Mouse (Mus musculus): Measurements from ENCODE around the gene Bub3. TPM values are rescaled to one million over a fixed set of nuclear protein-coding genes. Genes with fewer than 3 reads are reported as not detected.
A peak's percentile ranks its signal among the peaks of the same experiment; 100 is the strongest.

The Bub3 gene
- 323 and 340 TPM in 2 replicates for polyA plus RNA-seq (2016; fragmentation: Nextera tagmentation; extraction: Ambion mirVana)

DNA sequence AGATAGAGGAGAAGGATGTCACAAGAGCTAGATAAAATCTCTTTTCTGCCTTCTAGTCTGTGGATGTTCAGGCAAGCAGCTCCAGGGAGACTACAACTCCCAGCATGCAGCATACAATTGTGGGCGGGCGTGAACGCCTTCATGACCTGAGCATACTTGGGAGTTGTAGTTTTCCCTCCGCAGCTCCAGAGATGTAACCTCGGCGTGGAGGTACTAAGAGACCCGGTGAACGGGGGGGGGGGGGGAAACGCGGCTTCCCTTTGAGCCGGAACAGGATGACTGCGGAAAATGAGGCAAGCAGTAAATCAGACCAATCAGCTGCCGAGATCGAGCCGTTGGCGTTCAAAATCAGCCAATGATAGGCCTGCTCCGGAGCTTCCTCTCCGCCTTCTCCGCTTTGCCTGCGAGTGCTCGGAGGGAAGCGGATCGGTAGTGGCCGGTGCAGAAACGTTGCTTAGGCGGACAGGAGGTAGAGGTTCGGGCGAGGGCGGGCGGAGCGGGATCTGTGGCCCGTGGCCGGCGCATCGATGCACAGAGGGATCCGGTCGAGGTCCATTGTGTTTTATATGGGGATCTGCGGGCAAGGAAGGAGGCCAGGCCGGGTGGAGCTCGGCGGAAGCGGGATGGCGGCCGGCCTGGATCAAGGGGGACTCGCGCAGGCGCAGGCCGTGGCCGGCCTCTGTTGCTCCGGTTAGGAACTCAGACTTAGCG, at the start of gene Bub3:
Gene Bub3, plus strand, starts transcription at position 237 of the 711 bp plus-strand sequence.
- no peaks in the 10 kb centered on the region for H3K9me3 ChIP-seq (replicated peaks)
- peak within 1 kb of the TSS; percentile 98 for H3K27ac ChIP-seq (replicated peaks)
- H3K27me3 ChIP-seq (ENCODE audit: low read depth, poor library complexity, severe bottlenecking): peaks cover 46% of the 10 kb centered on the region
- WGBS: 0% methylated on average over 46 of the region's 51 CpGs
- H3K4me3 ChIP-seq: peak within 1 kb of the TSS; percentile 88
- peaks cover 45% of the 10 kb centered on the region for H3K4me1 ChIP-seq
- peaks cover 35% of the 10 kb centered on the region for H3K36me3 ChIP-seq
- peak; percentile 94 for DNase-seq (ENCODE audit: low spot score)

DNA sequence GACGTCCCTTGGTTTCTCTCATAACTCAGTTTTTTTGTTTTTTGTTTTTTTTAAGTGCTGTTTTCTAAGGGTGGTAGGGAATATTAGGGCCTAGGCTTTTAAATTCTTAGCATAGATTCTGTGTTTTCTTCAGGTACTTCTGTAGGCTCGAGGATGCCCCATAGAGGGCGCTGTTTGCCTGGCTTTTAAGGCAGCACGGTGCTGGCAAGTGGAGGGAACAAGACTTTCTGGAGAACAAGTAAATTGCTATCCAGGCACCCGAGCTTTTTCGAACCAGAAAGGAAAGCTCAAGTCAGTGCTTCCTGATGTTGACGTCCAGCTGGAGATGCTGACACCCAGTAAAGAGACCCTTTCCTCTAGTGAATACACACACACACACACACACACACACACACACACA, 20.0 kb upstream of the Bub3 start:
- WGBS: 0% methylated on average over 7 of the region's 7 CpGs
- Histone ChIP-seq H3K27ac (replicated peaks) (no peak overlapping the region), H3K4me3 (no peak overlapping the region), H3K36me3 (no peaks in the 10 kb centered on the region), H3K27me3 (ENCODE audit: low read depth, poor library complexity, severe bottlenecking) (peaks cover 86% of the 10 kb centered on the region), H3K9me3 (replicated peaks) (no peaks in the 10 kb centered on the region), H3K4me1 (peaks cover 42% of the 10 kb centered on the region)
- peak; percentile 86 for DNase-seq (ENCODE audit: low spot score)

DNA sequence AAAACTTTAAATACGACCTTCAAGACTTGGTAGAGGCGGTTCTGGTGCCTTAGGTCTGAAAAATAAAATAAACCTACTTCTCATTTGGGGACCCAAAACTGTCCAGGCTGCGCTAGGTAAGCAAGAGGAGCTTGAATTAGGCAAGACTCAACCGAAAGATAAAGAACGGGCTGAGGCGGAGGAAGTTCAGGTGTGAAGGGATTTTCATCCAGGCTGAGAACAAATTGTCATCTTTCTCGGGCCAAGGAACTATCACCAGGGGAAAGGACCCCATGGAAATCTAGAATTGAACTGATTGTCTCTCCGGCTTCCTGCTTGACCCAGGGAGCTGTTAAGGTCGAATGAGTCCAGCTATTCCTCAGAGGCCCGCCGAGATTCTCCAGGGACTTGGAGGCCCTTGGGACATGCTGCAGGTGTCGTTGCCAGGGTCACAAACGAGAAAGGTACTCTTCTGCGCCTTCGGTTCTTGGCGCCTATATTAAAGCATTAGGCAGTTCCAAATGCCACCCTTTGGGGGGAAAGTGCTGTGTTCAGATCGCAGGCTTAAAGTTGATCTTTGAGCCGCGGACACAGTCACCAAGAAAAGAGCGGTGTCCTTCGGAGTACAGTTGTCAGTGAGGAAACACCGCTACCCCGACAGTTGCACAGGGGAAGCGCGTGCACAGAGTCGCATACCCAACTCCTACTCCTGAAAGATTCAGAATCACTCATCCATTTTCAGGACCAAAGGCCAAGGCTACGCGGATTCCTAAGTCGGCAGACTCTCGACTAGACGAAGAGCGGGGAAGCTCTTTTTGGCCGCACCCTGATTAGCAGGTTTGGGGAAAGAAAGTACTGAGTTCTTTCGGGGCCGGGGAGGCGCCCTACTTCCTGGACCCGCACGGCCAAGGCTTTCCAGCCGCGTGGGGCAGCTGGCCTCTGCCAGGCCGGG, 18.6 kb upstream of the Bub3 start:
- 1% methylated on average over 41 of the region's 41 CpGs for WGBS
- DNase-seq (ENCODE audit: low spot score): no peak

DNA sequence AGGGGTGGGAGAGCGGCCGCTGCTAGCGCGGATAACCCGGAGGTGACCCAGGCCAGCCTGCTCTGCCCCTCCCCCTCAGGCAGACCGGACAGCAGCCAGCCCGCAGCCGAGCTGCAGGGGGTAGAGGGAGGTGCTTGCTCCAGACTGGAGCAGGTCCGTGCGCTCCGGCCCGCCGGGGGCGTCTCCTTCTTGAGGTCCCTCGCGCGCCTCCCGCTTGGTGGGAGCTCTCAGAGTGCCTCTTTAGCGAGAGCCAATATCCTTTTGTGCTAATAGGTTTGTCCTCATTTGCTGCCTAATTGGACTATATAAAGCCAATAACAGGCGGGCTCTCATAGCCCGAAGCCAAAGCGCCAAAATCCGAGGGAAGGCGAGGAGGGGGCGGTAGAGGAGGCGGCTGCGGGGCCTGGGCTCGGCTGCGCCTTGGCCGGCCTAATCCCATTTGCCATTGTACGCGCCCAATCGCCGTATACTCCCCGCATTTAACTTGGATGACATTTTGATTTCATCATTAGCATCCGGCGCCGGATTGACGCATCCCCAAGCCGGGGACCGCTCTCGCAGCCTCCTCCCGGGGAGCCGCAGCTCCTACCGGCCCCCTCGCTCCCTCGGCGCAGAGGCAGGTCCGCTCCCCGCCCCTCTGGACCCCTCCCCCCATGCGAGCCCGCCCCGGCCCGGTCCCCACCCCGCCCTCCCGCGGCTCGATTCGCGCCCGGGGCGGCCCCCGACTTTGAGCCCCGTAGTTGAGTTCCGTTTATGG, 17.7 kb upstream of the Bub3 start, which contains the start of gene Hmx3:
Gene Hmx3, plus strand, starts transcription at position 753 of the 757 bp plus-strand sequence.
- peak; percentile 80 for DNase-seq (ENCODE audit: low spot score)
- H3K36me3 ChIP-seq: no peaks in the 10 kb centered on the region
- peak within 1 kb of the TSS; percentile 63 for H3K4me3 ChIP-seq
- peaks cover 42% of the 10 kb centered on the region for H3K4me1 ChIP-seq
- under 1% methylated on average over 65 of the region's 65 CpGs for WGBS
- H3K9me3 ChIP-seq (replicated peaks): no peaks in the 10 kb centered on the region
- peaks cover 100% of the 10 kb centered on the region for H3K27me3 ChIP-seq (ENCODE audit: low read depth, poor library complexity, severe bottlenecking)
- H3K27ac ChIP-seq (replicated peaks): peak within 1 kb of the TSS; percentile 76

More for the DNA sequence above, 18.6 kb upstream of the Bub3 start:
- peak overlapping the region; percentile 63 for H3K4me3 ChIP-seq
- H3K27ac ChIP-seq (replicated peaks): 0 out of 2 replicates have a peak overlapping the region, but pooled peaks have one; percentile 43
- H3K9me3 ChIP-seq (replicated peaks): no peaks in the 10 kb centered on the region
- H3K36me3 ChIP-seq: no peaks in the 10 kb centered on the region
- H3K4me1 ChIP-seq: peaks cover 42% of the 10 kb centered on the region
- peaks cover 99% of the 10 kb centered on the region for H3K27me3 ChIP-seq (ENCODE audit: low read depth, poor library complexity, severe bottlenecking)

DNA sequence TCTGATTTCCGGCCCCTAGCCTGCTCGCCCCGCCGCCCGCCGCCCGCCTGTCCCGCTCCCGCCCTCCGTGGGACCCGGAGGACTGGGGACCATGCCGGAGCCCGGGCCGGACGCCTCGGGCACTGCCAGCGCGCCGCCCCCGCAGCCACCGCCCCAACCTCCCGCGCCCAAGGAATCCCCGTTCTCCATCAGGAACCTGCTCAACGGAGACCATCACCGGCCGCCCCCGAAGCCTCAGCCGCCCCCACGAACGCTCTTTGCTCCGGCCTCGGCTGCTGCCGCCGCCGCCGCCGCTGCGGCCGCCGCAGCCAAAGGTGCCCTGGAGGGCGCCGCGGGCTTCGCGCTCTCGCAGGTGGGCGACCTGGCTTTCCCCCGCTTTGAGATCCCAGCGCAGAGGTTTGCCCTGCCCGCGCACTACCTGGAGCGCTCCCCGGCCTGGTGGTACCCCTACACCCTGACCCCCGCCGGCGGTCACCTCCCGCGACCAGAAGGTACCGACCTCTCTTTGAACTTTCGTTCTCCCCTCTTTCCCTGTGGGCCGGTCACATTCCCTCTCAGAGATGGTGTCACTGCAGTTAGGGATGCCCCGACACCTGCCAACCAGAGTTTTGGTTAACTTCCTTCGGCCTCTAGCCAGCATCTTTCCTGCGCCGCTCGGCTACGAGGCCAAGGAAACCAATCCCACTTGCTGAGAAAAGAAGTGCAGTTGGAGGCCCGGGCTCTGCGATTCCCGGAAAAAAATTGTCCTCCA, 17.0 kb upstream of the Bub3 start:
- WGBS: under 1% methylated on average over 67 of the region's 71 CpGs
- H3K4me3 ChIP-seq: peak overlapping the region; percentile 63
- H3K4me1 ChIP-seq: peaks cover 42% of the 10 kb centered on the region
- peaks cover 100% of the 10 kb centered on the region for H3K27me3 ChIP-seq (ENCODE audit: low read depth, poor library complexity, severe bottlenecking)
- H3K9me3 ChIP-seq (replicated peaks): no peaks in the 10 kb centered on the region
- H3K27ac ChIP-seq (replicated peaks): peak overlapping the region; percentile 76
- peak; percentile 67 for DNase-seq (ENCODE audit: low spot score)
- no peaks in the 10 kb centered on the region for H3K36me3 ChIP-seq

DNA sequence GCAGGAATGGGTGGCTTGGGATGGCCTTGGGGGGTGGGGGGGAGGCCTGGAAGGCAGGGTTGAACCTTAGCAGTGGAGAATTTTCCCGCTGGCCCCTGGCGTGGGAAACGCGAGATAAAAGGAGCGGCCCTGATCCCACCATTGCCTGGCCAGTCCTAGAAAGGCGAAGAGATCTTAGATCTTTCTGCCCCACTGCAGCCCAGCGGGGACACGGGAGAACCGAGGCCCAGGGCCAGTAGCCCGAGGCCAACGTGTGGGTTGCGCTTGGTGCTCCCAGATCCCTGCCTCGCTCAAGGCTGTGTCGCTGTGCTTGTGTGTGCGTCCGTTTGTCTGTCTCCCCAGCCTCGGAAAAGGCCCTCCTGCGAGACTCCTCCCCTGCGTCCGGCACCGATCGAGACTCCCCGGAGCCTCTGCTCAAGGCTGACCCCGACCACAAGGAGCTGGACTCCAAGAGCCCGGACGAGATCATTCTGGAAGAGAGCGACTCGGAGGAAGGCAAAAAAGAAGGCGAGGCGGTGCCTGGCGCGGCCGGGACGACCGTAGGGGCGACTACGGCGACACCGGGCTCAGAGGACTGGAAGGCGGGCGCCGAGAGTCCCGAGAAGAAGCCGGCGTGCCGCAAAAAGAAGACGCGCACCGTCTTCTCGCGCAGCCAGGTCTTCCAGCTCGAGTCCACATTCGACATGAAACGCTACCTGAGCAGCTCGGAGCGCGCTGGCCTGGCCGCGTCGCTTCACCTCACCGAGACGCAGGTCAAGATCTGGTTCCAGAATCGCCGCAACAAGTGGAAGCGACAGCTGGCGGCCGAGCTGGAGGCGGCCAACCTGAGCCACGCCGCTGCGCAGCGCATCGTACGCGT, 16.2 kb upstream of the Bub3 start:
- WGBS: under 1% methylated on average over 75 of the region's 75 CpGs
- Histone ChIP-seq H3K4me1 (peaks cover 42% of the 10 kb centered on the region), H3K27ac (replicated peaks) (no peak overlapping the region; the same call in 1 of the 2 replicates), H3K27me3 (ENCODE audit: low read depth, poor library complexity, severe bottlenecking) (peaks cover 100% of the 10 kb centered on the region), H3K4me3 (peak overlapping the region; percentile 63), H3K9me3 (replicated peaks) (no peaks in the 10 kb centered on the region), H3K36me3 (no peaks in the 10 kb centered on the region)
- peak; percentile 76 for DNase-seq (ENCODE audit: low spot score)

DNA sequence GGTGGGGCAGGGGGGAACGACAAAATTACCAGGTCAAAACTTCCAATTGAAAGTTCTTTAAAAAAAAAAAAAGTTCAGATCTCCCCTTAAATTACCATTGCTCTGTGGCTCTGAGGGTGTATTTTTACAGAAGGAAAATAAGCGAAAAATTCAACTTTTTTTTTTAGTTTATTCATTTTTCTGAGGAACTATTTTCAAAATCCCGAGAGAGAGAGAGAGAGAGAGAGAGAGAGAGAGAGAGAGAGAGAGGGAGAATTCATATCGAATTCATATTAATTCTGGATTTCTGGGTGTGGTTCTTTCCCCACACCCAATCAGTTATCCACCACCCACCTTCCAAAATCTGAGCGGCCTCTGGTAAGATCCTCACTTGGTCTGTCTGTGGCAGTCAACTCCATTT, 15.2 kb upstream of the Bub3 start:
- Histone ChIP-seq H3K4me3 (no peak overlapping the region), H3K4me1 (peaks cover 42% of the 10 kb centered on the region), H3K27ac (replicated peaks) (no peak overlapping the region), H3K36me3 (no peaks in the 10 kb centered on the region), H3K27me3 (ENCODE audit: low read depth, poor library complexity, severe bottlenecking) (peaks cover 100% of the 10 kb centered on the region), H3K9me3 (replicated peaks) (no peaks in the 10 kb centered on the region)
- WGBS: 3% methylated on average over 5 of the region's 5 CpGs
- DNase-seq (ENCODE audit: low spot score): no peak

DNA sequence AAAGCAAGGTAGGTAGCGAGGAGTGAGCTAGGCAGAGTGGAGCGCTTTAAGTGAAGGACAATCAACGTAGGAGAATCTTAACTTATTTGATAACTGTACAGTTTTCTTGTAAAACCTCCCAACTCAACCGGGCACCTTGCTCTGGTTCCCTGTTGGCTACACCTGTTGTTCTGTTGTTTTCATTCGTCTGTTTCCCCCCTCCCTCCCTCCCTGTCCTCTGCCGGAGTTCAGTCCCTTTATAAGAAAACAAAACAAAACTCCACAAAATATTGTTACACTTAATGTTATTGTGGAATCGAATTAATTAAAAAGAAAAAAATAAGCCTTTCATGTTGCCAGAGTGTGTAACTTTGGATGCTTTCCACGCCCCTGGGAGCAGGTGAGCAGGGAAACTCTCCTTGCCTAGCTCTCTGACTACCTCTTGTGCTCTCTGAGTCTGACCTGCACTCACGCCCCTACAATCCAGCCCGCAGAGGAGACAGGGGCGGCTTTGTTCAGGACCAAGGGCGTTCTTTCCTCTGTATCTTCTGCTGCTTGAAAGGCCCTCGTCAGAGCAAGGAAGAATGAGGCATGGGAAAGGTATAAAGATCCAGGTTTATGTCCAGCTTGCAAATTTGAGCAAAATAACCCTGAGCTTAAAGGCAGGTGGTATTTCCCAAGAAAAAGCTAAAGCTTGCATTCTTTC, 14.2 kb upstream of the Bub3 start:
- Histone ChIP-seq H3K27ac (replicated peaks) (no peak overlapping the region), H3K4me1 (peaks cover 36% of the 10 kb centered on the region), H3K9me3 (replicated peaks) (no peaks in the 10 kb centered on the region), H3K36me3 (no peaks in the 10 kb centered on the region), H3K4me3 (no peak overlapping the region), H3K27me3 (ENCODE audit: low read depth, poor library complexity, severe bottlenecking) (peaks cover 100% of the 10 kb centered on the region)
- DNase-seq (ENCODE audit: low spot score): peak; percentile 31
- under 1% methylated on average over 13 of the region's 13 CpGs for WGBS

DNA sequence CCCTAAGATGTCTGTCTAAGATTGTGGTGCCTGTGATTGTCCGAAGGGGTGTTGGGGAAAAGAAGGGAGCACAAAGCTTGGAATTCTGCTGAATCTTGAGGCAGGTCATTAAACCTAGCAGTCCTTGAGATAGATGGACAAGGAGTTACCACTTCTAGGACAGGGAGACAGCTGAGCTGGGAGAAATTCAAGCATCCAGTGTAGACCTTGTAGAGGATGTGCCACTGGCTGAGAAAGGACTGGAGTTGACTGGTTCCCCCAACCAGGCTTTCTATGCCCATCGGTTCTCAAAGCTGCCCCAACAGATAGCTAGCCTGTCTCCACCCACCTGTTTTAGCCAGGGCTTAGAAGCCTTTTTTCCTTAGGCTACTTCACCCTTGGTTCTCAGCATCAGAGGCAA, 13.6 kb upstream of the Bub3 start:
- no peak overlapping the region for H3K27ac ChIP-seq (replicated peaks)
- H3K9me3 ChIP-seq (replicated peaks): no peaks in the 10 kb centered on the region
- peaks cover 100% of the 10 kb centered on the region for H3K27me3 ChIP-seq (ENCODE audit: low read depth, poor library complexity, severe bottlenecking)
- H3K4me3 ChIP-seq: no peak overlapping the region
- DNase-seq (ENCODE audit: low spot score): peak; percentile 36
- H3K4me1 ChIP-seq: peaks cover 32% of the 10 kb centered on the region
- WGBS: 3% methylated on average over 2 of the region's 2 CpGs
- H3K36me3 ChIP-seq: no peaks in the 10 kb centered on the region

DNA sequence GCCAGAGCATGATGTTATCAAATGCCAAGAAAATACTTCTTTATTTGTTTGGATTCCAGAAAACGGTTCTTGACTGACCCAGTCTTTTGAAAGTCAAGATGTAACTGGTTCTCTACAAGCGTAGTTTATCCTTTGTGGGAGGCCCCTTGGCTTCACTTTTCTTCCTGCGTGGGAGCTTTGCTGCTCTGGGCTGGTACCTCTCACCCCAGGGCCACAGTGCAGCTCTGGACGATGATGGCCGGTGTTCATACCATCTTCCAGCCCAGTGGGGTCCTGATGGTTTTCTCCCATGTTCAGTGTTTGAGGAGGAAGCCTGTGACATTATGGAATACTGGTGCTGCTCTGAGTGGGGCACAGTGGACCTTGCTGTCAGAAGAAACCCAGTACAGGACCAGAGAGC, 12.5 kb upstream of the Bub3 start:
- Histone ChIP-seq H3K27me3 (ENCODE audit: low read depth, poor library complexity, severe bottlenecking) (peaks cover 100% of the 10 kb centered on the region), H3K4me3 (no peak overlapping the region), H3K9me3 (replicated peaks) (no peaks in the 10 kb centered on the region), H3K27ac (replicated peaks) (no peak overlapping the region), H3K36me3 (no peaks in the 10 kb centered on the region), H3K4me1 (peaks cover 27% of the 10 kb centered on the region)
- 2% methylated on average over 5 of the region's 5 CpGs for WGBS
- peak; percentile 30 for DNase-seq (ENCODE audit: low spot score)

DNA sequence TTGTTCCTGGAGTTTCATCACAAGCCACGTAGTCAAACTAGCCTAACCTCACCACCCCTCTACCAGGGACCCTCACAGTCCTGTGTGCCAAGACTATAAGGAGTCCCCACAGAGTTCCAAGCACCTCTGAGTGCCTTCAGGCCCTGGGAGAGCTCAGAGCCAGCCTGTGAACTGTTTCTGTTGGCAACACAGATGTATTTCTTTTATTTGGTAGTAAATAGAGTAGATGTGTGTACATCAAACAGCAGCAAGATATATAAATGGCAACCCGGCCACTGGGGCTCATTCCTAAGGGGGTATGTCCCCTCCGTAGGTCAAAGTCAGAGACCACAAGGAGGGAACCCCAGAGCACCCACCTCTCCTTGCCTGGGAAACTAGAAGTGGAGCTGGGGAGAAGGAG, 11.5 kb upstream of the Bub3 start, which contains the start of gene Hmx2:
Gene Hmx2, plus strand, starts transcription at position 301 of the 400 bp plus-strand sequence.
- Histone ChIP-seq H3K27ac (replicated peaks) (no peak within 1 kb of the TSS), H3K36me3 (no peaks in the 10 kb centered on the region), H3K4me3 (no peak within 1 kb of the TSS), H3K9me3 (replicated peaks) (no peaks in the 10 kb centered on the region), H3K27me3 (ENCODE audit: low read depth, poor library complexity, severe bottlenecking) (peaks cover 100% of the 10 kb centered on the region), H3K4me1 (peaks cover 25% of the 10 kb centered on the region)
- no peak for DNase-seq (ENCODE audit: low spot score)
- 3% methylated on average over 3 of the region's 3 CpGs for WGBS

Measured in midbrain, embryonic 10.5 days (tissue).